Mouse (Mus musculus): ENCODE data around the gene Meaf6. TPM values are rescaled to one million over a fixed set of nuclear protein-coding genes. Genes with fewer than 3 reads are reported as not detected.

Gene Meaf6
- polyA plus RNA-seq, 1 experiment from 2014 or later: 49.2 TPM

DNA sequence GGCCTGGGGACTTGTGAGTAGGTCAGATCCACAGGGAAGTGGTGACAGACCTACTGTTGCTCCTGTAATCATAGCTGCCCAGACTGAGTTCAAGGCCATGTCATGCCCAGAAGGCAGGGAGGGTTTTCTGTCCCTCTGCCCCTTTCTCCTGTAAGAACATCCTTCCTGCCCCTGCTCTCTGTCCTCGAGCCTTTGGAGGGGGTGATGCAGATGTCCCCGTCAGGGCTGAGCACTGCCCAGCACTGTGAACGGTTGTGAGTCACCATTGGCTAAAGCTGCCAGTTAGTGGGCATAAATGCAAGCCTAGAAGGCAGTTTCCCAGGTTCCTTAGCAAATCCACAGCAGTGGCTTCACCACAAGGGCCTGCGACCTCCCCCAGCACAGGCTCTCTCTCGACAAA is 8.1 kb downstream of the Meaf6 start:
- Histone ChIP-seq H3K36me3 (ENCODE audit: inconsistent target) (peaks cover 22% of the 10 kb centered on the region; the same call in 1 of the 2 replicates), H3K4me3 (ENCODE audit: inconsistent target) (no peak overlapping the region), H3K27ac (no peak overlapping the region), H3K79me2 (ENCODE audit: inconsistent target) (peaks cover 2% of the 10 kb centered on the region; the same call in 1 of the 2 replicates)
- WGBS (ENCODE audit: missing documents): 89% methylated on average over 5 of the region's 5 CpGs

DNA sequence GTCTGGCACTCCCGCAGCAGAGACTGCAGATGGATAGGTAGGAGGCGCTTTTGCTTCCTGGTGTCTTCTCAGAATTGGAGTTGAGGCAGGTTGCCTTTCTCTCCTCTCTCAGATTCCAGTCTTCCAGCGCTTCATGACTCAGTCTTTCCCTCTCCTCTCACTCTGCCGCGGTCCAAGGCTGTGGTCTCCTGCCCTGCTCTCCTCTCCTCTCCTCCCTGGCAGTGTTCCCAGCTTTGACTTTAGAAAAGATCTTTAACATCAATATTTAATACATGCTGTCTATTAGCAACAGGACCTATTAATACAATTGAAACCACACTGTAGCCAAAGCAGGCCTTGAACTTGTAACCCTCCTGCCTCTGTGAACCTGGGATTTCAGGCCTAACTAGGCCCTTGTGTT is 11.1 kb downstream of the Meaf6 start:
- H3K27ac ChIP-seq: no peak overlapping the region
- H3K79me2 ChIP-seq (ENCODE audit: inconsistent target): peaks cover 7% of the 10 kb centered on the region; the same call in 1 of the 2 replicates
- H3K4me3 ChIP-seq (ENCODE audit: inconsistent target): no peak overlapping the region
- peaks cover 6% of the 10 kb centered on the region; the same call in 1 of the 2 replicates for H3K36me3 ChIP-seq (ENCODE audit: inconsistent target)
- 92% methylated on average over 4 of the region's 5 CpGs for WGBS (ENCODE audit: missing documents)

DNA sequence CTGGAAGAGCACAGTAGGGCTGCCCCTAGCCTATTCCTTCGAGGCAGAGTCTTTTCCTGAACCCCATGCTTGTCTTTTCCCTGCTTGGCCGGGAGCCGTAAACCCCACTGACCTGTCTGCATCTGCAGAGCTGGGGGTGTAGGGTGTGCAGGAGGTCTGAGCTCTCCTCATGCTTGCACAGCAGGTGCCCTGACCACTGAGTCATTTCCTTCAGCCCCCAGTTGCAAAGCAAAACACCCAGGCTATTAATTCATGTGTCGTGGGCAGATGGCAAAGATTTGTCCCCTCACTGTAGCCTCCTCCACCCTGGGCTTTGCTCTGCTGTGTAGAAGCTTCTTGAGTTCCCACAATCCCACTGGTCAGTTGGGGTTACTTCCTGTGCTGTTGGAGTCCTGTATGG is 12.5 kb downstream of the Meaf6 start:
- Histone ChIP-seq H3K27ac (no peak overlapping the region), H3K4me3 (ENCODE audit: inconsistent target) (no peak overlapping the region), H3K79me2 (ENCODE audit: inconsistent target) (peaks cover 12% of the 10 kb centered on the region; the same call in 1 of the 2 replicates), H3K36me3 (ENCODE audit: inconsistent target) (no peaks in the 10 kb centered on the region; the same call in 1 of the 2 replicates)
- WGBS (ENCODE audit: missing documents): 68% methylated on average over 4 of the region's 4 CpGs

DNA sequence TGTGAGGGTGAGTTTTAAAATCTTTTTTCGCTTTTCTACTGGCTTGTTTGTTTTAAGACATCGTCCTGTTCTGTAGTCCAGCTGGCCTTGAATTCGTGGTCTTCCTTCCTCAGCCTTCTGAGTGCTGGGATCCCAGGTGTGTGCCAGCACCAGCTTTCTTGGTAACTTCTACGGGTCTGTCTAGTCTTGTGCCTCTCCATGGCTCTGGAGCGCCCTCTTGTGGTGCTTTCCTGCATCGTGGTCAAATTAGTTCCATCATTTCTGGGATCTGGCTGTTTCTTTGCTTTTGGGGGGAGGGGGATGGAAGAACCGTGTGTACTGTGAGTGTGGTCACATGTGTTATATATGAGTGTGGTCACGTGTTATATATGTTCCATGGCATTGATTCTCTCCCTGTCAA is 14.5 kb downstream of the Meaf6 start:
- H3K27ac ChIP-seq: no peak overlapping the region
- no peak overlapping the region for H3K4me3 ChIP-seq (ENCODE audit: inconsistent target)
- 12% methylated on average over 8 of the region's 8 CpGs for WGBS (ENCODE audit: missing documents)
- H3K36me3 ChIP-seq (ENCODE audit: inconsistent target): no peaks in the 10 kb centered on the region; the same call in 1 of the 2 replicates
- peaks cover 12% of the 10 kb centered on the region; the same call in 1 of the 2 replicates for H3K79me2 ChIP-seq (ENCODE audit: inconsistent target)

DNA sequence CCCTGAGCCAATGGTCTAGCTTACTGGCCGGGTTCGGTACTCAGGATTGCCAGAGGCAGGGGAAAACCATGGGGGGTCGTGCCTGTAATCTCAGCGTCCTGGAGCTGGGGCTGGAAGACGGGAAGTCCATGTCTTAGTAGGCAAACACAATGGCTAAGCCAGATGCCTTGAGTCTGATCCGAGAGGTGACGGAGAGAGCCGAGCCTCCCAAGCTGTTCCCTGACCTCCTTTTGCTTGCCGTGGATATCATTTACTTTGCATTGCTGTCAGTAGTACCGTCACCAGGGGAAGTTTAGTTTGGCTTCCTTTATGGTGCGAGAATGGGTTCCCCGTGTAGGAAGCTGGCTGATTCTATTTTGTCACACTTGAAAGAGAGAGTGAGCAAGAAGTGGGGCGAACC is 16.4 kb downstream of the Meaf6 start:
- Histone ChIP-seq H3K36me3 (ENCODE audit: inconsistent target) (no peaks in the 10 kb centered on the region; the same call in 1 of the 2 replicates), H3K4me3 (ENCODE audit: inconsistent target) (no peak overlapping the region), H3K79me2 (ENCODE audit: inconsistent target) (peaks cover 12% of the 10 kb centered on the region; the same call in 1 of the 2 replicates), H3K27ac (no peak overlapping the region)
- 92% methylated on average over 13 of the region's 13 CpGs for WGBS (ENCODE audit: missing documents)

DNA sequence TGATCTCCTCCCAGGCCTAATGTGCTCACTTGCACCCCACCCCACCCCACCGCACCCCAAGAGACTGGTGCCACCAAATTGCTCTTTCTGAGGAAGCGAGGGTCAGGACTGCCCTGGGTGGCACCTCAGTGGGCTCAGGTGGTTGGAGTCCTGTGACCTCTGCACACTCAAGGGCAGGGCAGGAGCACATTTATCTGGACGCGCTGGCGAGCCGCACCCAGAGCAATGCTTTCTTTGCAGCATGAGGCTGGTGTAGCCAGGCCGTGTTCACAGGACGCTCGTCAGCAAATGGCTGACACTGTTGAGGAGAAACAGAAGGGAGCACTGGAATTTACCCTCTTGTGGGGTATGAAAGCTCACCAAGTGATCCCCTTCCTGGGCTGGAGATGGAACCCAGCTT is 20.4 kb downstream of the Meaf6 start:
- peaks cover 12% of the 10 kb centered on the region; the same call in 1 of the 2 replicates for H3K79me2 ChIP-seq (ENCODE audit: inconsistent target)
- no peak overlapping the region for H3K4me3 ChIP-seq (ENCODE audit: inconsistent target)
- no peak overlapping the region for H3K27ac ChIP-seq
- H3K36me3 ChIP-seq (ENCODE audit: inconsistent target): no peaks in the 10 kb centered on the region; the same call in 1 of the 2 replicates
- 98% methylated on average over 8 of the region's 9 CpGs for WGBS (ENCODE audit: missing documents)

DNA sequence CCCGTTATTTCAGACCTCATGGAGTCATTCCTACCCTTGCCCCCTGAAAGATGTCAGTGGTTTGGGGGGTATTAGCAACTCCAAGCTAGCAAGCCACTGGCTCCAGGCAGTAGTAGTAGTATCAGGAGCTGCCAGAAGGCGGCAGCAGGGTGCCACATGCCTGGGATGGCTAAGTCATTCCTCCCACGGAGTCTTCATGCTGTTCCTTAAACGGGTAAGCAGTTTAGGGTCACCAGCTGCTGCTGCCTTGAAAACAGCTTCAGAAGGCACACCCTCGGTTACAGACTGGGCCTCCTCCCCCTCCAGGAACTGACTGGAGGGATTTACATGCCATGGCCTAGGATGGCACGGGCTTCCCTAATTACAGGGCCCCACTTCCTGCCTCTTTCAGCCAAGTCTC is 29.7 kb downstream of the Meaf6 start:
- Histone ChIP-seq H3K79me2 (ENCODE audit: inconsistent target) (no peaks in the 10 kb centered on the region), H3K4me3 (ENCODE audit: inconsistent target) (no peak overlapping the region), H3K27ac (peak overlapping the region; percentile 99), H3K36me3 (ENCODE audit: inconsistent target) (peaks cover 9% of the 10 kb centered on the region; the same call in 1 of the 2 replicates)
- WGBS (ENCODE audit: missing documents): 0% methylated on average over 6 of the region's 6 CpGs

DNA sequence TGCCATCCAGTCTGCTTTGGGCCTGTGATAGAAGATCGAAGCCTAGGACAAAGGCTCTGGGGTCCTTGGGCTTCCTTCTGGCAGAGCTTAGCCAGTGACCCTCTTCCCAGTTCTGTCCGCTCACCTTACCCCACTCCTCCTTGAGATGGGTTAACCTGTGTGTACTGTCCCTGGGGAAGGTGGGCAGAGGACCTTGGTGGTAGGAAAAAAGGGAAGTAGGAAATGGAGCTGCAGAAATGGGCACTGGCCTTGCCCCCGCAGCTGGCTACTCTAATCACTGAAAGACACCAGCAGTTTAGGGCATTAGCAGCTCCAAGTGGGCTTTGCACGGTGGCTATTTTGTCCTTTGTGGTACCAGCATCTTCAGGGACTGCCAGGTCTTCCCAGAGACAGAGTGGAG is 30.1 kb downstream of the Meaf6 start:
- 35% methylated on average over 4 of the region's 4 CpGs for WGBS (ENCODE audit: missing documents)
- Histone ChIP-seq H3K36me3 (ENCODE audit: inconsistent target) (peaks cover 13% of the 10 kb centered on the region; the same call in 1 of the 2 replicates), H3K27ac (peak overlapping the region; percentile 99), H3K4me3 (ENCODE audit: inconsistent target) (no peak overlapping the region), H3K79me2 (ENCODE audit: inconsistent target) (peaks cover 4% of the 10 kb centered on the region; the same call in 1 of the 2 replicates)

DNA sequence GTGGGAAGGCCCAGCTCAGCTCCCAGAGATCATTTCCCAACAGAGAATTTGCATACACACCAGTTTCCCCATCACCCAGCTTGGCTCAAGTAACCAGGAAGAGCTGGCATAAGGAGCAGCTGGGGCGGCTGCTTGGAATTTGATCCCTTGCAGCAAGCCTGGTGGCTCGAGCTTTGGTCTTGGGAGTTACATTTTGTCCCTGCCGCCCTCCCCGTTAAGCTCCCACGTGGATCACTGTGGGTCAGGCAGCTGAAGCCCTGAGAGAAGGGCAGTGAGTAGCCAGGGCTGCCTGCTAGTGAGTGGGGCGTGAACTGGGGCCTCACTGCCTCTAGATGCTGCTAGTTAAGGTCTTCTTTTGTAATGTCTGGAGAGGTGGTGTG is 30.8 kb downstream of the Meaf6 start:
- Histone ChIP-seq H3K36me3 (ENCODE audit: inconsistent target) (peaks cover 19% of the 10 kb centered on the region; the same call in 1 of the 2 replicates), H3K4me3 (ENCODE audit: inconsistent target) (no peak overlapping the region), H3K27ac (peak overlapping the region; percentile 99), H3K79me2 (ENCODE audit: inconsistent target) (peaks cover 10% of the 10 kb centered on the region)
- WGBS (ENCODE audit: missing documents): 59% methylated on average over 6 of the region's 6 CpGs

DNA sequence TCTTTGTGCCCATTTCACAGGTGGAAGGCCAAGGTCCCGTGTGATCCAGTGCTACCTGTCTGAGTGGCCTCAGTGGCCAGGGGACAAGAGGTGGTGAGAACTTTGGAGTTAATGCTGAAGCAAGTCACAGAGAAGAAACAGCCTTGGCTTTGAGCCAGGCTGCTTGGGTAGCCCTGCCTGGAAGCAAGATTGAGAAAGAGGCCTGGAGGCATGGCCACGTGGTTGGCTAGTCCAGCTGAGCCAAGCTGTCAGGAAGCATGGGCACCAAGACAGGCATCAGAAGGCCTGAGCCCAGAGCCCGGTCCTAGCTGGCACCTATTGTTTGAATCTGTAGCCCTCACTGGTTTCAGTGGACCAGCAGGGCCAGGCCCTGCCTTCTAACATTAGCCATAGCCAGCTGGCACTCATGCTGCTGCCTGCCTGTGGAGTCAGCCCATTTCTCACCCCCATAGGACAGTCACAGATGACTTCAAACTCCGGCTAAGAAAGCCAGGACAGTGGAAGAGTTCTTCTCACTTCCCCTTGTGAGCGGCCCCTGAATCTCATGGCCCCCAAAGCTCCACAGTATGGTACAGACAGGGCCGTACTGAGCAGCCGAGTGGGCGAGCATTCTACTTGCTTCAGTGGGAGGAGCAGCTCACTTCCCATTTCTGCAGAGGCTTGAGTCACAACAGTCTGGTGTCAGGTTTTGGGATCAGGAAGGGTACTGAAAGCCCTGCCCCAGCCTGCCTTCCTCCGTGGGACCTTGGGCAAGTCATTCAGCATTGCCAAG is 31.3 kb downstream of the Meaf6 start:
- Histone ChIP-seq H3K27ac (peak overlapping the region; percentile 99), H3K79me2 (ENCODE audit: inconsistent target) (peaks cover 16% of the 10 kb centered on the region), H3K36me3 (ENCODE audit: inconsistent target) (peaks cover 25% of the 10 kb centered on the region; the same call in 1 of the 2 replicates), H3K4me3 (ENCODE audit: inconsistent target) (no peak overlapping the region)
- 3% methylated on average over 9 of the region's 9 CpGs for WGBS (ENCODE audit: missing documents)

DNA sequence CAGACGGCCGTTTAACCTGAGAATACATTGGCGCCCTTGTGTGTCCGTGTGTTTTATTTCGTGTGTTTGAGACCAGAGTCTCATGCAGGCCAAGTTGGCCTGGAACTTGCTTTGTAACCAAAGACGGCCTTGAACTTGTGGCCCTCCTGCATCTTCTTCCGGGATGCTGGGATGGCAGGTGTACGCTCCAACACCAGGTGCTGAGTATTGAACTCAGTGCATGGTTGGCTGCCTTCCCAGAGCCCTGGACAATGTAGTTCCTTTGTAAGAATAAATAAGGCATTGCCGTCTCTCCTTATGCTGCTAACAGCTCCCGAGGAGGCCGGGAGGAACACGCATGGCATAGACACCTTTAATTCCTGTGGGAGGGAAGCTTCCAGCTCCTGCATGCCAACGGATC is 32.0 kb downstream of the Meaf6 start:
- WGBS (ENCODE audit: missing documents): 43% methylated on average over 13 of the region's 13 CpGs
- Histone ChIP-seq H3K27ac (peak overlapping the region; percentile 99), H3K4me3 (ENCODE audit: inconsistent target) (no peak overlapping the region), H3K79me2 (ENCODE audit: inconsistent target) (peaks cover 22% of the 10 kb centered on the region), H3K36me3 (ENCODE audit: inconsistent target) (peaks cover 32% of the 10 kb centered on the region; the same call in 1 of the 2 replicates)

DNA sequence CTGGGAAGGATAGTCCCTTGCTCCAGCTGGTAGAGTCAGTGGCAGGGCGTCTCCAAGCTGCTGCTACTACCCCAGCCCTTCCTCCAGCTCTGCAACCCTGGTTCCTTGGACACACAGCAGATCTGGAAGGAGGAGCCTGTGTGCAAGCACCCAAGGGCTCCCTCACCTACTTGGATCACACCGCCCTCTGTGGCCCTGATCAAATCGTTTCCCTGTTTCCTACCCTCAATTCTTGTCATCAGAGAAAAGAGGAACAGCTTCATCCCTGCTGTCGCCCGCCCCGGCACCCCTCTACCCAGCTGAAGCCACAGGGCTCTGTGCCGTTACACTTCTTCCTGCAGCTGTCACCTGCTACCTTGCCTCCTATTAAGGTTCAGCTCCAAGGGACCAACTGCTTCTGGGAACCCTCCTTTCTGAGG is 33.0 kb downstream of the Meaf6 start:
- peaks cover 33% of the 10 kb centered on the region; the same call in 1 of the 2 replicates for H3K36me3 ChIP-seq (ENCODE audit: inconsistent target)
- WGBS (ENCODE audit: missing documents): under 1% methylated on average over 7 of the region's 7 CpGs

DNA sequence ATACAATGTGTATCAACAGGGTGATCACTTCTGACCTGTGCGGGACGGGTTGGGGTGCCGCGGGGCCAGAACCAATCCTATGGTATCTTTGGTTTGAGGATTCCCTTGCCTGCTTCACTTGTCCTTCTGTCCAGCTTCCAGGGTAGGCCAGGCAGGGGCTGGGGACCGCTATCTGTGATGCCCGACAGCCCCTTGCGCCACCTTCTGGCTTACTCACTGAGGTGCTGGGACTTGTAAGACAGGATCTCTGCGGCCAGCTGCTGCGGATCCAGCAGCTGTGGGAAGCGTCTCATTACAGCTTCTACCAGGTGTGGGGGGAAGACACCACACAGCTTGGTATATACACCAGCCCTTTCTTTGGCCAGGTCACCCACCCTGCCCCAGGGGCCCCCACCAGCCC is 34.1 kb downstream of the Meaf6 start:
- Histone ChIP-seq H3K27ac (peak overlapping the region; percentile 99; the same call in 1 of the 2 replicates), H3K4me3 (ENCODE audit: inconsistent target) (no peak overlapping the region), H3K36me3 (ENCODE audit: inconsistent target) (peaks cover 33% of the 10 kb centered on the region; the same call in 1 of the 2 replicates), H3K79me2 (ENCODE audit: inconsistent target) (peaks cover 44% of the 10 kb centered on the region)
- WGBS (ENCODE audit: missing documents): 82% methylated on average over 9 of the region's 10 CpGs

More for the DNA sequence above, 33.0 kb downstream of the Meaf6 start:
- Histone ChIP-seq H3K27ac (peak overlapping the region; percentile 99), H3K4me3 (ENCODE audit: inconsistent target) (no peak overlapping the region), H3K79me2 (ENCODE audit: inconsistent target) (peaks cover 32% of the 10 kb centered on the region)

DNA sequence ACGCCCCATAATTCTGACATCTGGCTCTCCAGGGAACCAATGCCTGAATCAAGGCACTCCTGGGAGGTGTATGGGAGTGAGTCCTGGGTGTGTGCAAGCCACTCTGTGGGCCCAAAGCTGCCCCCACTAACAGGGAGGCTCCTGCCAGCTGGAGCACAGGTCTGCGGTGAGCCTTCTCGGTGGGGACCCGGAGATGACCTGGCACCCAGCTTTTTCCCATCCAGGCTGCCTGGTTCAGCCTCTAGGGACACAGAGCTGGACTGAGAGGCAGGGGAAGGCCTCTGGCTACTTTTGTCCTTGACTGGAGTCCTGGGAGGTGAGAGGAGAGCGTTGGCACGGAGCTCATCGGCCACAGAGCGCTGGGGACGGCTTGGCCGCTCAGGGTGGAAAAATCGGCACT is 34.8 kb downstream of the Meaf6 start:
- peaks cover 33% of the 10 kb centered on the region; the same call in 1 of the 2 replicates for H3K36me3 ChIP-seq (ENCODE audit: inconsistent target)
- peaks cover 50% of the 10 kb centered on the region for H3K79me2 ChIP-seq (ENCODE audit: inconsistent target)
- 96% methylated on average over 10 of the region's 11 CpGs for WGBS (ENCODE audit: missing documents)
- H3K27ac ChIP-seq: no peak overlapping the region
- no peak overlapping the region for H3K4me3 ChIP-seq (ENCODE audit: inconsistent target)

Measured in macrophage (primary cell).